Comparison of ENCODE assay signal across 8 mouse cellular contexts in the genomic region with DNA sequence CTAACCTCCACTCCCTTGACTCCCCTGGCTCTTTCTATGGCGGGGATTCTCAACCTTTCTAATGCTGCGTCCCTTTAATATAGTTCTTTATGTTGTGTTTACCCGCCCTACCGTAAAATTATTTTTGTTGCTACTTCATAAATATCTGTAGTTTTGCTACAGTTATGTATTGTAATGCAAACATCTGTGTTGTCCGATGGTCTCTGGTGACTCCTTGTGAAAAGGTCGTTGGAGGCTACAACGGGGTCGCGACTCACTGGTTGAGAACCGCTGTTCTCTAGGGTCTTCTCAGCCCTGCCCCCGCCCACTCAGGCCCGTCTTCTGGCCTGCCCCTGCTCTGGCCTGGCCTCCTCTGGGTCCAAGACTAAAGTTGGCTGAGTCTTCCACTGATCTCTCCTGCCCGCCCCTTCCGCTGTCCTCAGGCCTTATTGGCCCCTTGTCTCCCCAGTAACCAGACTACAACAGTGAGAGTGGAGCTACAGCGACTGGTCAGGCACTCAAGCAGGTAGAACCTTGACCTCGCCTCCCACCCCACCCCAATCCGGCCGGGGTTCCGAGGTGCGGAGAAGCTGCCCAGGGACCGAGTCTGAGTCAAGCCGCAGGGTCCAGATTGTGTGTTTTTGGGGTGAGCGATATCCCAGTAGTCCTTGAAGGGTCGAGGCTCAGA. TPM values are rescaled to one million over a fixed set of nuclear protein-coding genes. Genes with fewer than 3 reads are reported as not detected.
DNase-seq lines count a peak whose midpoint lies in the region; ATAC-seq and TF ChIP-seq lines count a peak whose summit lies in the region.

A gene (plus strand): TSS at position 311 of the 667 bp plus-strand sequence.

- no peak for TF ChIP-seq CTCF in lung, embryonic 14.5 days (IDR thresholded peaks at IDR 0.05; ENCODE audit: low read depth)

- peaks cover 11% of the 10 kb centered on the region for H3K27me3 ChIP-seq in embryonic facial prominence, embryonic 13.5 days
- H3K27me3 ChIP-seq in heart, embryonic 11.5 days (ENCODE audit: control insufficient read depth, insufficient read depth, low read length): peaks cover 12% of the 10 kb centered on the region
- H3K27me3 ChIP-seq in kidney, embryonic 14.5 days (ENCODE audit: control insufficient read depth, insufficient read depth, low read length): no peaks in the 10 kb centered on the region
- 0 out of 2 replicates have a peak, but pooled peaks cover under 1% of the 10 kb centered on the region for H3K27me3 ChIP-seq in lung, embryonic 14.5 days (ENCODE audit: insufficient read depth, low read length)
- 0 out of 2 replicates have a peak, but pooled peaks cover 2% of the 10 kb centered on the region for H3K27me3 ChIP-seq in neural tube, embryonic 14.5 days (ENCODE audit: control insufficient read depth, insufficient read depth, low read length)

- ATAC-seq in embryonic facial prominence, embryonic 13.5 days (ENCODE audit: insufficient number of reproducible peaks, insufficient read depth, low FRiP score, low TSS enrichment, low read depth): no peak
- ATAC-seq in heart, embryonic 11.5 days (replicated peaks; ENCODE audit: insufficient number of reproducible peaks, low FRiP score, low TSS enrichment): peak; percentile 75
- peak; percentile 69 for ATAC-seq in kidney, embryonic 14.5 days (ENCODE audit: low FRiP score, low TSS enrichment)
- ATAC-seq in lung, embryonic 14.5 days (ENCODE audit: insufficient read depth): peak; percentile 45
- ATAC-seq in neural tube, embryonic 14.5 days (ENCODE audit: low read depth): peak; percentile 26

- DNase-seq in 416B (ENCODE audit: low read depth): peak; percentile 94
- DNase-seq in adrenal gland, adult 18-20 months (ENCODE audit: low spot score in 2 of 2): peak; percentile 65 to 73
- DNase-seq in lung, embryonic 14.5 days: peak; percentile 66
- peak; percentile 66 for DNase-seq in thymus, postnatal 4 days

- peak within 1 kb of the TSS; percentile 93 for H3K27ac ChIP-seq in embryonic facial prominence, embryonic 13.5 days
- H3K27ac ChIP-seq in heart, embryonic 11.5 days (ENCODE audit: low read depth, low read length): peak within 1 kb of the TSS; percentile 90
- H3K27ac ChIP-seq in kidney, embryonic 14.5 days (ENCODE audit: low read depth, low read length): peak within 1 kb of the TSS; percentile 90
- peak within 1 kb of the TSS; percentile 95 for H3K27ac ChIP-seq in lung, embryonic 14.5 days (ENCODE audit: low read depth)
- peak within 1 kb of the TSS; percentile 79 for H3K27ac ChIP-seq in neural tube, embryonic 14.5 days (ENCODE audit: low read depth, low read length)

- H3K9ac ChIP-seq in embryonic facial prominence, embryonic 13.5 days: peak within 1 kb of the TSS; percentile 49
- H3K9ac ChIP-seq in heart, embryonic 11.5 days (ENCODE audit: low read depth, low read length): peak within 1 kb of the TSS; percentile 64
- peak within 1 kb of the TSS; percentile 56; the same call in 1 of the 2 replicates for H3K9ac ChIP-seq in kidney, embryonic 14.5 days (ENCODE audit: low read depth, low read length)
- H3K9ac ChIP-seq in lung, embryonic 14.5 days: peak within 1 kb of the TSS; percentile 33; the same call in 1 of the 2 replicates
- peak within 1 kb of the TSS; percentile 46 for H3K9ac ChIP-seq in neural tube, embryonic 14.5 days (replicated peaks; ENCODE audit: low read depth, low read length)

- peak within 1 kb of the TSS; percentile 44 for H3K4me3 ChIP-seq in embryonic facial prominence, embryonic 13.5 days
- H3K4me3 ChIP-seq in heart, embryonic 11.5 days (ENCODE audit: low read depth, low read length): peak within 1 kb of the TSS; percentile 49
- H3K4me3 ChIP-seq in kidney, embryonic 14.5 days (ENCODE audit: low read length): peak within 1 kb of the TSS; percentile 40
- H3K4me3 ChIP-seq in lung, embryonic 14.5 days (ENCODE audit: low read depth, low read length): peak within 1 kb of the TSS; percentile 41
- H3K4me3 ChIP-seq in neural tube, embryonic 14.5 days (ENCODE audit: low read depth, low read length): peak within 1 kb of the TSS; percentile 44

- WGBS in embryonic facial prominence, embryonic 13.5 days: 9% methylated on average over 24 of the region's 24 CpGs
- 3% methylated on average over 24 of the region's 24 CpGs for WGBS in heart, embryonic 11.5 days (ENCODE audit: insufficient replicate concordance)
- 2% methylated on average over 24 of the region's 24 CpGs for WGBS in kidney, embryonic 14.5 days
- 9% methylated on average over 24 of the region's 24 CpGs for WGBS in lung, embryonic 14.5 days
- WGBS in neural tube, embryonic 14.5 days: 6% methylated on average over 24 of the region's 24 CpGs

- peaks cover 49% of the 10 kb centered on the region for H3K4me1 ChIP-seq in embryonic facial prominence, embryonic 13.5 days
- peaks cover 10% of the 10 kb centered on the region for H3K4me1 ChIP-seq in heart, embryonic 11.5 days (ENCODE audit: control insufficient read depth, insufficient read depth, low read length)
- peaks cover 39% of the 10 kb centered on the region for H3K4me1 ChIP-seq in kidney, embryonic 14.5 days (ENCODE audit: control insufficient read depth, insufficient read depth, low read length)
- peaks cover 16% of the 10 kb centered on the region for H3K4me1 ChIP-seq in lung, embryonic 14.5 days (ENCODE audit: insufficient read depth)
- H3K4me1 ChIP-seq in neural tube, embryonic 14.5 days (ENCODE audit: control insufficient read depth, insufficient read depth, low read length): 0 out of 2 replicates have a peak, but pooled peaks cover 5% of the 10 kb centered on the region

- H3K36me3 ChIP-seq in embryonic facial prominence, embryonic 13.5 days: peaks cover 5% of the 10 kb centered on the region
- no peaks in the 10 kb centered on the region; the same call in 1 of the 2 replicates for H3K36me3 ChIP-seq in heart, embryonic 11.5 days (ENCODE audit: control insufficient read depth, insufficient read depth, low read length)
- no peaks in the 10 kb centered on the region for H3K36me3 ChIP-seq in kidney, embryonic 14.5 days (ENCODE audit: control insufficient read depth, insufficient read depth, low read length)
- H3K36me3 ChIP-seq in lung, embryonic 14.5 days (ENCODE audit: insufficient read depth): peaks cover 3% of the 10 kb centered on the region; the same call in 1 of the 2 replicates
- no peaks in the 10 kb centered on the region for H3K36me3 ChIP-seq in neural tube, embryonic 14.5 days (ENCODE audit: control insufficient read depth, insufficient read depth, low read length)

- peak within 1 kb of the TSS; percentile 76 for H3K4me2 ChIP-seq in embryonic facial prominence, embryonic 13.5 days
- peak within 1 kb of the TSS; percentile 60 for H3K4me2 ChIP-seq in heart, embryonic 11.5 days
- peak within 1 kb of the TSS; percentile 68 for H3K4me2 ChIP-seq in kidney, embryonic 14.5 days (replicated peaks; ENCODE audit: low read depth, low read length)
- peak within 1 kb of the TSS; percentile 69 for H3K4me2 ChIP-seq in lung, embryonic 14.5 days
- H3K4me2 ChIP-seq in neural tube, embryonic 14.5 days (ENCODE audit: low read depth, low read length): peak within 1 kb of the TSS; percentile 68

- H3K9me3 ChIP-seq in embryonic facial prominence, embryonic 13.5 days: peaks cover 7% of the 10 kb centered on the region; the same call in 1 of the 2 replicates
- H3K9me3 ChIP-seq in heart, embryonic 11.5 days (replicated peaks; ENCODE audit: control insufficient read depth, low read length): no peaks in the 10 kb centered on the region
- H3K9me3 ChIP-seq in kidney, embryonic 14.5 days (ENCODE audit: control insufficient read depth, low read length): 0 out of 2 replicates have a peak, but pooled peaks cover 4% of the 10 kb centered on the region
- H3K9me3 ChIP-seq in lung, embryonic 14.5 days (ENCODE audit: low read depth, low read length): no peaks in the 10 kb centered on the region
- no peaks in the 10 kb centered on the region for H3K9me3 ChIP-seq in neural tube, embryonic 14.5 days (ENCODE audit: control insufficient read depth, low read length)

RNA-seq across cellular contexts. Expression of the gene that starts here (rescaled TPM):
- 10 to 100 TPM; 17.7 to 21.1 TPM for total RNA-seq in adrenal gland, adult 18-20 months (2021)
- 2.4 and 3.2 TPM in 2 replicates for polyA plus RNA-seq in embryonic facial prominence, embryonic 13.5 days (2015; fragmentation: Nextera tagmentation; extraction: Ambion mirVana)
- 2.0 and 3.4 TPM in 2 replicates for polyA plus RNA-seq in heart, embryonic 11.5 days (2014; fragmentation: Nextera tagmentation; extraction: Ambion mirVana)
- polyA plus RNA-seq in kidney, embryonic 14.5 days (2014; fragmentation: Nextera tagmentation; extraction: Ambion mirVana): 8.0 and 10.0 TPM in 2 replicates
- 2.9 and 4.4 TPM in 2 replicates for polyA plus RNA-seq in lung, embryonic 14.5 days (2014; fragmentation: Nextera tagmentation; extraction: Ambion mirVana)
- 3.8 and 4.0 TPM in 2 replicates for polyA plus RNA-seq in neural tube, embryonic 14.5 days (2014; fragmentation: Nextera tagmentation; extraction: Ambion mirVana)
